Mouse (Mus musculus) right cerebral cortex, postnatal 10 days (tissue): ENCODE results near the gene Tbc1d24.

ENCODE experiments used
- DNase-seq, 2 experiments: peaks; one replicate each; pipeline ENCODE4 v3.0.0; 2021; ENCODE audit warnings: low spot score in 2 of 2

Tbc1d24 gene

DNA sequence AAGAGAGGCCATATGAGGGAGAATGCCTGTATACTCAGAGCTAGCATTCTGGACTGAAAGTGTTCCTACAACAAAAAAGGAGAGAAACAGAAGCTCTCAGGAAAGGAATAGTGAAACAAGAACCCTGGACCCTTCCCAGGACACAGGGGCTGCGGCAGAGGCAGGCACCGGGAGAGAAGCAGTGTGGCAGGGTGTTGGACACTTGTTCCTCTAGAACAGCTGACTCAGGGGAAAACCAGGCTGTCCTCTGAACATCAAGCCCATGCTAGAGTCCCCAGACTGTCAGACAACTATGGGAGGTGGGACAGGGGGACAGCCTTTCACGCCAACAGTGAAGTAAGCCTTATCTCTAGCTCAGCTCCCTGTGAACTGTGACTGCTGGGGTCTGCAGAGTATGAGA, 5.2 kb upstream of the Tbc1d24 start:
- DNase-seq, result no peak

GRCm38 (mm10) chr17:24209916-24210240, 4.5 kb upstream of the Tbc1d24 start:
- no peak for DNase-seq

DNA sequence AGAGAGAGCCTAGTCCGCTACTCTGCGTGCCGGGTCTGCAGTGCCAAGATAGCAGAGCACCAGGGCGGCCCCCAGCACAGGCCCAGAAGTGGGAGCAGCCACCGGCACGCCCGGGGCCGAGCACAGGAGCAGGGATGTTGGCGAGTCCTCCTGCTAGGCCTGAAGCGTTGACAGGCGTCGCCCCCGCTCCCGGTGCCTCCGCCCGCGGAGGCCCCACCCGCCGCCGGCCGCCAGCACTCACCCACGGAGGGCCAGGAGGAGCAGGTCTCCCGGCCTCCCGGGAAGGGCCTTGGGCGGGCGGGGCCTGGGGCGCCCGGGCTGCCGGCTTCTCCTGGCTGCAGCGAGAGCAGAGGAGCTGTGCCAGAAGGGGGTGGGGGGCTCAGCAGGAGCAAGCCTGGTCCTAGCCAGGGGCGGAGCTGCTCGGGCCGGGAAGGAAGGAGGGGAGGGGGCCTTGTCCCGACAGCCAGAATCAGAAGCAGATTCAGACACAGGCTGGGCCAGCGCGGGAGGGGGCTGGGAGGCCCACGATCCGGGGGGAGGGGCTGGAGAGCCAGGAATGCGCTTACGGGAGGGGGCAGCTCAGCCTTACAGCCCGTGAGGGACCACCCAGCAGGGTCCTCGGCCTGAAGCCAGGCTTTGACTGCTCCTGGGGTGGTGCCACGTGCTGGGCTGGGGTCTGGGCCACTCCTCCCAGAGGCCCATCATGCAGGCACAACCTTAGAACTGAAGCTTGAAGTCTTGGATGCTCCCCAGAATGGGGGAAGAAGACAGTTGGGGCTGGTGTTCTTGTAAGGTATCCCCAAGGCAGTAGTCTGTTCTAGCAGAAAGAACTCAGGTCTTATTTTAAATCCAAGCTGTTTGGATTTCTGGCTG, 3.9 kb upstream of the Tbc1d24 start, which contains the start of gene Ntn3:
Gene Ntn3 (minus strand): TSS at position 489 of the 873 bp plus-strand sequence.
- DNase-seq, result peak; percentile 75 to 80

- DNase-seq, result peak in 1 of 2 experiments; percentile 40
Observed at GRCm38 (mm10) chr17:24208641-24209042, 3.3 kb upstream of the Tbc1d24 start.

- peak; percentile 38 to 61 for DNase-seq
Observed at GRCm38 (mm10) chr17:24207768-24208640, 2.6 kb upstream of the Tbc1d24 start.

- DNase-seq, result peak; percentile 89 to 91
Observed at GRCm38 (mm10) chr17:24206451-24207351, 1.3 kb upstream of the Tbc1d24 start.

GRCm38 (mm10) chr17:24205908-24206361, 573 bp upstream of the Tbc1d24 start:
- no peak for DNase-seq

DNA sequence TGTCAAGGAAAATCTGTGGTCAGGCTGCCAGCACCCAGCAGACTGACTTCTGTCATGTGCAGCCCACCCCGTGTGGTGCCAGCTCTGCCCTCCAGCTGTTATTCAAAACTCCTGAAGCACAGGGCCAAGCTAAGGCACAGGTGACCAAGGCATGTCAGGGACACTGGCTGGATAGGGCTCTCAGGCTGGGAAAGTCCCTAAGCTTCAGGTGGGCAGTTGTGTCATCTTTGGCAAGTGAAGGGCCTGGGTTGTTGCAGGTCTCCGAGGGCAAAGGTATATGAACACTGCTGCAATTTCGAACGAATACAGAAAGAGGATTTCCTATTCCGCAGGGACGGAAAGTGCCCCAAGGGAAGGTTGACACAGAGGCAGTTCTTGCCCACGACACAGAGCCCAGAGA, 516 bp downstream of the Tbc1d24 start:
- peak in 1 of 2 experiments; percentile 34 for DNase-seq

DNA sequence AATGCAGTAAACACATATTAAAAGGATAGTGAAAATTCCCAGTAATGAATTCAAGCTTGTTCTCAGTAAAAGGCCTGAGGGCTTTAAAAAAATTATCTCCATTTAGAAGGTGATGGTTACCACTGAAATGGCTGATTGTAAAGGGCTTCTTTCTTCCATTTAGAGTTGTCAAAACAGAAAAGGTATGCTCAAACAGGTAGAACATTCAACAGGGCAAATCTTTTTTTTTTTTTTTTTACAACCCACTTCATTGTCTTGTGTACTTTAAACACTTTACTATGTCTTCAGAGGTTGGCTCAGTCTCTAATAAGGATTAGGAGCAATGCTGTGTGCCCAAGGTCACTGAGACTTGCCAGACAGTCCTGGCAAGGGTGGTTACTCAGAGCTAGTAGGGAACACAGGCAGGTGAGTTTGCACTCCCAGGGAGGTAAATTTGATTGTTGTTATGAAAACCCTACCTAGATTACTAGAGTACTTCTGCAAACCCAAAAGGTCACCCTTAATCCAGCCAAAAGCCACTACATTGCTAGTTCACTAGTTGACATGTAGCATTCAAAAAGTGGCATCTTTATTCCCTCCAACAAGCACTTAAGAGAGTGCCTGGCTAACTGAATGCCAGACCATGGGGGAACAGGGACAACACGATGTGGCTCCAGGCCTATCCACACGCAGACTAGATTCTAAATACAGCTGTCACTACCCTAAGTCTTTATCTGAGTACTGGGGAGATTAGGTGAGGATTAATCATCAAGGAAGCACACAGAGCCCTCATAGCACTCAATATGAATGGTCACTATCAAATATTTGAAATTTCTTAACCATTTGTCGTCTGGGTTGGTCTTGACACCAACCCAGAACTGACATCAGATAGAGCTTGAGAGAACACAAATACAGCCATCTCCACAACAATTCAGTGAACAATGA, 1.5 kb downstream of the Tbc1d24 start:
- DNase-seq, result no peak

DNA sequence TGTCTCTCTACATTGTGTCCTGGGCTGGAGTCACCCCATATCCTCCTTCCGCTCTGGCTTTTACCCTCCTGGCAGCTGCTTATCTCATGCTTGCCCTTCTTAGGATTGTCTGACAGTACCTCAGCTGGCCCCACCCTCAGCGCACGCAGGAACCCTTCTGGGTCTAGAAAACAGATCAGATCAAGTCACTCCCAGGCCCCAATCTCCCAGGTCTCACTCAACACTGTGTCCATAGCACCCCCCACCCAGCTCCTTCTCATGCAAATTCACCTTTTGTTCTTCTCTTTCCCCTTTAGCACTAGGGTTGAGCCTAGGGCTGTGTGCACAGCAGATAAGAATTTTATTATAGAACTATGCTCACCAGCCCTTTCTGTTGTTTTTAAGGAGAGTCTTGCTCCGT, 2.3 kb downstream of the Tbc1d24 start:
- no peak for DNase-seq

DNA sequence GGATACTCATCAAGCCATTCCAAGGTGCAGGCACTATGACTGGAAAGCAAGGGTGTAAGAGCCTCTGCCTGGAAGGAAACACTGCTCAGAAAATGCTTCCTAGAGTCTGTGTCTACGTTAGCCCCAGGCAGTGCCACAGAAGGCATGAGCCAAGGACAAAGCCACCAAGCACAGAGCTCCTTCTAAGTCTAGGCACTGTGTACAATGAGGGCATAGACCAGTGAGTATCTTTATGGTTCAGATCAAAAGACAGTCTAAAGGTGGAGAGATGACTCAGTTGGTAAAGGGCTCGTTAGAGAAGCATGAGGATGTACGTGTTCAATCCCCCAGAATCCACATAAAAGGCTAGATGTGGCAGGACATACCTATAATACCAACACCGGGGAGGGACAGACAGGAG, 4.3 kb downstream of the Tbc1d24 start:
- DNase-seq, result no peak

DNA sequence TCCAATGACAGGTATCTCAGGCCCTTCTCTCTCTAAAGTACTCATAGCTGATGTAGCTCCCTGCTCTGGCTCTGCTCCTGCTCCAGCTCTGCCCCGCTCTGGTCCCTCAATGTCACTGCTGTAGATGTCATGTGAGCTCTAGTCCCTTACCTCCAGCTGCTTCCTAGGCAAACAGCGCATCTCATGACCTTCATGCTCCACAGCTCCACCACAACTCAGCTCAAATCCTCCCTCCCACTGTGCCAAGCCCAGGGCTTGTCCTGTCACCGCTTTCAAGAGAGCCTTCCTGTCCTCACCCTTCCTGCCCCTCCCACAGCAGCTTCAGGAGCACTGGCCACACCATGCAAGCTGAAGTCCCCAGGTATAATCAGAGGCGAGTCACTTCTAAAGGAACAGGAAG, 5.6 kb downstream of the Tbc1d24 start:
- DNase-seq, result no peak

GRCm38 (mm10) chr17:24199252-24199651, 6.1 kb downstream of the Tbc1d24 start:
- peak; percentile 69 to 86 for DNase-seq

DNA sequence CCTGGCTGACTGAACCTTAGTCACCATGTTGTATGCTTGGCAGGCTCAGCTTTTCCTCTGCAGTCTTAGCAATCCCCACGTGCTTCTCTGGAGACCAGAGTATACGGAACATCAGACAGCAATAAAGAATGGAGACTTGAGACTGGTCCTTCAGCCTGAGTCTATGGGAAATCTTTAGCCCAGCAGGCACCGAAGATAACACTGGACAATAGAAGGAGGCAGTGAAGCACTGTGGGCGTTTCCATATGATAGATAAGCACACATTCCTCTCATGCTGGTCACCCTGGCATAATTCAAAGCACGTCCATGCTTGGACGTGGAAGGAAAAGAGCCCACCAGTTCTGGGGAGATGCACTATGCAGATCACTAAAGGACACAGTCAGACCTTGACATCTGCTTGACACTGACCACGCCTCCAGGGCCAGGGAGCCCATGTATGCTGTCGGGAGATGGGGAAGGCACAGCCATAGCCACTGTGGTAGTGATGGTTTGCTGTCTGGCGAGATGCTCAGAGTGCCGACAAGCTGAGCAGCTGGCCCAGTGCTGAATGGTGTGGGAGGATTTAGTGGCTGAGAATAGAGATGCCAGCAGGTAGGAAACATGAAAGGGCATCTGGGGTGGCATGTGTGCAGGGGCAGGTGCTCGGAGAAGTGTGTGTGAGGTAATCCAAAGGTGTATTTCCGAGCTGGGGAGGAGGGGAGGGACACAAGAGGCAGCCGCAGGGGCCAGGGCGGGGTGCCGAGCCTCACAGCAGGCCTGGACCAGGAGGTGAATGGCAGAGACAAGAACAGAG, 8.1 kb downstream of the Tbc1d24 start:
- DNase-seq, result peak; percentile 38 to 55

GRCm38 (mm10) chr17:24195349-24195748, 10.0 kb downstream of the Tbc1d24 start:
- no peak for DNase-seq

DNA sequence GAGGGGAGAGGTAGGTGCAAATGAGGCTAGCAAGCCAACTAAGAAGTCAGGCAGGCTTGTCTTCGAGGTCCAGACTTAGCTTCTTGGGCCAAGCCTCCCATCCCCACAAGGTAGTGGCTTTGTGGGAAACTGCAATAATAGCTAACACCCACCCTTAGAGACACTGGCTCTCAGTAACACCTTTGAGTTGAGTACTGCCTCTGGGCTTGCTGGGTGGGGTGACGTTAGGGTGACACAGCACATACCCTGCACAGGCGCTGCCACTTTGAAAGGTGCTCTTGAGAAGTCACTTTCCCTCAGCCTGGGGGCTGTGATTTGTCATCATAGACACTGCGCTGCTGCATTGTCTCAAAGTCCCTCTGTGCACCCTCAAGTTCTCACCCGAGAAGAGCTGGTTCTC, 11.6 kb downstream of the Tbc1d24 start:
- no peak for DNase-seq

DNA sequence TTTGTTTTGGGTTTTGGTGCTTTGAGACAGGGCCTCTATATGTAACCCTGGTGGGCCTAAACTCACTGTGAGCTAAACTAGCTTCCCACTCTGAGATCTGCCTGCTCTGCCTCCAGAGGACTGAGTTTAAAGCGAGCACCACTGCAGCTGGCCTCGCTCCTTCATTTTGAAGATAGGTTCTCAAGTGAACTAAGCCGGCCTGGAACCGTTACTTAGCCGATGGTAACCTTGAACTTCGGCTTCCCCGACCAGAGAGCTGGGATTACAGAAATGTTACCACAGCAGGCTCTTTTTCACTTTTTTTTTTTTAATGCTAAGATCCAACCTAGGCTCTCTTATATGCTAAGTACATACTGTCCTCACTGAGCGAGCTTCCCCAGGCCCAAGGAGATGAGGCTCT, 12.1 kb downstream of the Tbc1d24 start:
- no peak for DNase-seq

DNA sequence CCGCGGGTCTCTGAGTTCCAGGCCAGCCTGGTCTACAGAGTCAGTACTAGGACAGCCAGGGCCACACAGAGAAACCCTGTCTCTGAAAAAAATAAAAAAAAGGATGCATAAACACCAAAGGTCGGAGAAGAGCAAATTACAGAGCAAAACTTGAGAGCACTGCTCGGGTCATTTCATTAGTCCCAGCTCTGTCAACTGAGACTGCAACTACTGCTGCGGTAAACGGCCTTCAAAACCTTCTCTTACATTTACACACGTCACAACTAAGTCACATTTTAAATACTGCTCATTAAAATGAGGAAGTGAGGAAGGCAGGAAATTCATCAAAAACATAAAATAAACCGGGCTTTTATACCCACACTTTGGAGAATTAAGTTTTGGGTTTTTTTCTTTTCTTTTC, 12.5 kb downstream of the Tbc1d24 start:
- no peak for DNase-seq

DNA sequence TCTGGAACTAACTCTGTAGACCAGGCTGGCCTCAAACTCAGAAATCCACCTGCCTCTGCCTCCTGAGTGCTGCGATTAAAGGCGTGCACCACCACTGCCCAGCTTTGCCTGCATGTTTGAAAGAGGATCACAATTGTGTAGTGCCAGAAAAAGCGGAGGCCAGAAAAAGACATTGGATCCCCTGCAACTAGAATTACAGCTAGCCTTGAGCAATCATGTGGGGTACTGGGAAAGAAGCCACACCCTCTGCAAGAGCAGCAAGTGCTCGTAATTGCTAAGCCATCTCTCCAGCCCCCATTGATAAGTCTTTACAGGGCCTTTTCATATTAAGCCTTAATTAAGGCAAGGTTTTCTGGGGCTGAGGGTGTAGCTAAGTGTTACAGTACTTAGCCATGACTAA, 13.9 kb downstream of the Tbc1d24 start:
- DNase-seq, result no peak

DNA sequence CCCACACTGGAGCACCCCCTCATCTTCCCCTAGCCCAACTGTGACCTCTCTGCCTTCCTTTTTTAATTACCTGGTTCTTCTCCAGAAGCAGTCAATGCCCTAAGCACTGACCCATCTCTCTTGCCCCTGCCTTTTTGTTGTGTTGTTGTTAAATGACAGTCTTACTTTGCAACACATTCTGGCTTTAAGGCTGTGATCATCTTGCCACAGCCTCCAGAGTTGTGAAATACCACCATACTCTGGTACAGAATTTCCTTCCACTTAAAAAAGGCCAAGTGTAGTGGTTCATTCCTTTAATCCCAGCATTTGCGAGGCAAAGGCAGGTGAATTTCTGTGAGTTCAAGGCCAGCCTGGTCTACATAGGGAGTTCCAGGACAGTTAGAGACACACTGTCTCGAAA, 14.4 kb downstream of the Tbc1d24 start:
- DNase-seq, result no peak
